ENCODE assay signal across 8 mouse cellular contexts in genomic region chr11:88241468-88242301, GRCm38 (mm10). TPM values are rescaled to one million over a fixed set of nuclear protein-coding genes. Genes with fewer than 3 reads are reported as not detected.
DNase-seq lines count a peak whose midpoint lies in the region; ATAC-seq lines count a peak whose summit lies in the region.
"Had no signal": no experiment of that assay in that cellular context is flagged by ENCODE, and none has a peak within 500 bp of the region (broad histone marks: within the 10 kb centered on the region; RNA-seq: fewer than 3 reads in every experiment).

No protein-coding gene starts in this region.

- H3K4me3 ChIP-seq in forebrain, embryonic 13.5 days: no peak overlapping the region
- no peak overlapping the region for H3K4me3 ChIP-seq in kidney, embryonic 16.5 days (ENCODE audit: low read length)
- no peak overlapping the region for H3K4me3 ChIP-seq in midbrain, embryonic 16.5 days (ENCODE audit: low read depth, low read length)

- no peaks in the 10 kb centered on the region for H3K36me3 ChIP-seq in forebrain, embryonic 13.5 days (ENCODE audit: poor library complexity, severe bottlenecking)
- H3K36me3 ChIP-seq in kidney, embryonic 16.5 days (ENCODE audit: insufficient read depth, low read length): no peaks in the 10 kb centered on the region
- H3K36me3 ChIP-seq in midbrain, embryonic 16.5 days (ENCODE audit: control insufficient read depth, insufficient read depth, low read length): no peaks in the 10 kb centered on the region

- H3K9me3 ChIP-seq in forebrain, embryonic 13.5 days (replicated peaks): no peaks in the 10 kb centered on the region
- peaks cover 4% of the 10 kb centered on the region; the same call in 1 of the 2 replicates for H3K9me3 ChIP-seq in kidney, embryonic 16.5 days (ENCODE audit: low read length)
- no peaks in the 10 kb centered on the region for H3K9me3 ChIP-seq in midbrain, embryonic 16.5 days (replicated peaks; ENCODE audit: control insufficient read depth, low read length, poor library complexity, severe bottlenecking)

- H3K4me2 ChIP-seq in forebrain, embryonic 13.5 days: no peak overlapping the region
- H3K4me2 ChIP-seq in kidney, embryonic 16.5 days (replicated peaks; ENCODE audit: low read depth, low read length): no peak overlapping the region
- H3K4me2 ChIP-seq in midbrain, embryonic 16.5 days (ENCODE audit: low read length): no peak overlapping the region

- ATAC-seq in forebrain, embryonic 13.5 days: no peak
- ATAC-seq in kidney, embryonic 16.5 days (ENCODE audit: low FRiP score, low TSS enrichment): peak; percentile 64; the same call in 1 of the 2 replicates
- no peak for ATAC-seq in midbrain, embryonic 16.5 days

- DNase-seq in embryo, embryonic 9.5 days (ENCODE audit: extremely low spot score): peak; percentile 48
- DNase-seq in right cerebral cortex, postnatal 25 days: no peak
- DNase-seq in gastrocnemius, postnatal 10 days: no peak
- no peak for DNase-seq in frontal cortex, postnatal 10 days (ENCODE audit: low spot score in 2 of 2)
- DNase-seq: right cerebral cortex, postnatal 14 days had no signal

- peaks cover 8% of the 10 kb centered on the region; the same call in 1 of the 2 replicates for H3K27me3 ChIP-seq in forebrain, embryonic 13.5 days
- H3K27me3 ChIP-seq in kidney, embryonic 16.5 days (ENCODE audit: insufficient read depth, low read length): no peaks in the 10 kb centered on the region
- H3K27me3 ChIP-seq in midbrain, embryonic 16.5 days (ENCODE audit: control insufficient read depth, insufficient read depth, low read depth, low read length): no peaks in the 10 kb centered on the region

- peak overlapping the region; percentile 62 for H3K27ac ChIP-seq in forebrain, embryonic 13.5 days
- peak overlapping the region; percentile 80 for H3K27ac ChIP-seq in kidney, embryonic 16.5 days (ENCODE audit: low read length)
- H3K27ac ChIP-seq in midbrain, embryonic 16.5 days (ENCODE audit: low read length): peak overlapping the region; percentile 54

- peaks cover 42% of the 10 kb centered on the region for H3K4me1 ChIP-seq in forebrain, embryonic 13.5 days
- peaks cover 25% of the 10 kb centered on the region for H3K4me1 ChIP-seq in kidney, embryonic 16.5 days (ENCODE audit: insufficient read depth, low read length)
- H3K4me1 ChIP-seq in midbrain, embryonic 16.5 days (ENCODE audit: control insufficient read depth, insufficient read depth, low read length): peaks cover 26% of the 10 kb centered on the region

- WGBS in forebrain, embryonic 13.5 days: 21% methylated on average over 12 of the region's 12 CpGs
- WGBS in kidney, embryonic 16.5 days: 46% methylated on average over 12 of the region's 12 CpGs
- WGBS in midbrain, embryonic 16.5 days: 28% methylated on average over 12 of the region's 12 CpGs

- H3K9ac ChIP-seq in forebrain, embryonic 13.5 days: no peak overlapping the region
- peak overlapping the region; percentile 46; the same call in 1 of the 2 replicates for H3K9ac ChIP-seq in kidney, embryonic 16.5 days (replicated peaks; ENCODE audit: low read length)
- H3K9ac ChIP-seq in midbrain, embryonic 16.5 days (ENCODE audit: low read depth, low read length): no peak overlapping the region

RNA-seq across cellular contexts. Expression of gene Mrps23, which starts 37.5 kb away (rescaled TPM):
- polyA plus RNA-seq in forebrain, embryonic 13.5 days (2015; fragmentation: Nextera tagmentation; extraction: Ambion mirVana): 70.4 and 70.9 TPM in 2 replicates
- polyA plus RNA-seq in kidney, embryonic 16.5 days (2015; fragmentation: Nextera tagmentation; extraction: Ambion mirVana): 61.5 and 66.6 TPM in 2 replicates
- 65.4 and 66.9 TPM in 2 replicates for polyA plus RNA-seq in midbrain, embryonic 16.5 days (2015; fragmentation: Nextera tagmentation; extraction: Ambion mirVana)
- total RNA-seq in gastrocnemius, postnatal 10 days (2021): 100 to 1,000 TPM; 121 to 133 TPM

RNA-seq across cellular contexts. Expression of gene Ccdc182, which starts 52.2 kb away (rescaled TPM):
- 0.32 and 0.39 TPM in 2 replicates for polyA plus RNA-seq in forebrain, embryonic 13.5 days (2015; fragmentation: Nextera tagmentation; extraction: Ambion mirVana)
- polyA plus RNA-seq in kidney, embryonic 16.5 days (2015; fragmentation: Nextera tagmentation; extraction: Ambion mirVana): 3.0 and 3.3 TPM in 2 replicates
- 0.17 TPM in 1 of 2 replicates, not detected in the other for polyA plus RNA-seq in midbrain, embryonic 16.5 days (2015; fragmentation: Nextera tagmentation; extraction: Ambion mirVana)
- not detected for total RNA-seq in gastrocnemius, postnatal 10 days (2021)
